Mouse (Mus musculus): Measurements from ENCODE around the gene Sema4d.

GRCm38 (mm10) chr13:51697897-51698296, 95.7 kb downstream of the Sema4d start:
- TF ChIP-seq EP300 (IDR thresholded peaks at IDR 0.05; ENCODE audit: low read depth) (no peak), CTCF (IDR thresholded peaks at IDR 0.05; ENCODE audit: low read depth) (no peak)

All from liver, postnatal 0 days (tissue).